8 mouse cellular contexts compared by ENCODE assay signal in the genomic region with DNA sequence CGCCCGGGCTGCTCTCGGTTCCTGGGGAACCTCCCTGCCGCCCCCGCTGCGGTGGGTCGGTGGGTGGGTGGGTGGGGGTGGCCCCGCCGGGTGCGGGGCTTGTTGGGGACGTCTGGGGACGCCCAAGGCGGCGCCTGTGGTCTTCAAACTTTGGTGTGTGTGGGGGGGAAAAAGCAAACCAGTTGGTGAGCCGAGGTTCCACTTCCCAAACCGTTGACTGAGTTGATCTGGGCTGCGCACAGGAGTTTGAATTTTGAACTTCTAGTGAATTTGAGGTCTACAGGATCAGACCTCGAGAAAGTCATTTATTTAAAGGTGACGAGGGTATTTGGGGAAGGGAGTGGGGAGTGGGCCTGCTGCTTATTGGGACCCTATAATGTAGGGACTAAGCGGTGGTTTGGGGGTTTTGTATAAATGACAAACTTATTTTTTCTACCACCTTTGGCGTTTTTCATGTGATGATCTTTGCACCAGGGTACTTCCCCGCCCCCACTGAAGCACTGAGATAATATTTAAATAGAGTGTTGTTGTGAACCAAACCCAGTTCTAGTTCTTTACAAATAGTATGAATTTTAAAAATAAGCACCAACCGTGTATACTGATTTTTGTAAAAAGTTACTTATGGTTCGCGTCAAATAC. TPM values are rescaled to one million over a fixed set of nuclear protein-coding genes. Genes with fewer than 3 reads are reported as not detected.
DNase-seq lines count a peak whose midpoint lies in the region; ATAC-seq and TF ChIP-seq lines count a peak whose summit lies in the region.

No protein-coding gene starts in this region.

- H3K27ac ChIP-seq in kidney, adult 2 months (ENCODE audit: insufficient read depth, low read depth, low read length), result peak overlapping the region; percentile 57; the same call in 1 of the 2 replicates
- H3K27ac ChIP-seq in bone marrow, adult 2 months (ENCODE audit: control insufficient read depth, insufficient read depth, low read depth, low read length, poor library complexity), result peak overlapping the region; percentile 89
- peak overlapping the region; percentile 77 for H3K27ac ChIP-seq in midbrain, embryonic 15.5 days

- H3K4me3 ChIP-seq in kidney, adult 2 months (ENCODE audit: insufficient read depth, low read depth, low read length), result peak overlapping the region; percentile 78
- H3K4me3 ChIP-seq in bone marrow, adult 2 months (replicated peaks; ENCODE audit: control insufficient read depth, low read depth, low read length), result peak overlapping the region; percentile 95
- peak overlapping the region; percentile 98 for H3K4me3 ChIP-seq in midbrain, embryonic 15.5 days

- TF ChIP-seq CTCF in kidney, adult 2 months (conservative IDR thresholded peaks at IDR 0.05; ENCODE audit: insufficient read depth, insufficient read length, low read depth, low read length), result no peak
- TF ChIP-seq CTCF in bone marrow, adult 2 months (IDR thresholded peaks at IDR 0.05; ENCODE audit: control insufficient read depth, insufficient read depth, low read length), result no peak

- peak overlapping the region; percentile 91 for H3K9ac ChIP-seq in midbrain, embryonic 15.5 days

- DNase-seq in kidney, adult 2 months, result peak; percentile 60
- no peak for DNase-seq in kidney, adult 18-20 months
- DNase-seq in induced T-regulatory cell, adult 2 months (ENCODE audit: low read depth), result peak; percentile 47
- no peak for DNase-seq in urinary bladder, postnatal 10 days (ENCODE audit: low spot score)
- DNase-seq in T-cell, adult 2 months (ENCODE audit: low spot score), result no peak
- DNase-seq in spleen, postnatal 4 days (ENCODE audit: low spot score in 2 of 2), result no peak

- H3K4me2 ChIP-seq in midbrain, embryonic 15.5 days, result peak overlapping the region; percentile 83

- ATAC-seq in midbrain, embryonic 15.5 days (replicated peaks), result peak; percentile 16; the same call in 1 of the 2 replicates

- WGBS in kidney, adult 2 months, result 15% methylated on average over 25 of the region's 25 CpGs
- WGBS in bone marrow, adult 2 months, result 15% methylated on average over 25 of the region's 25 CpGs
- WGBS in midbrain, embryonic 15.5 days, result 24% methylated on average over 20 of the region's 25 CpGs

- no peaks in the 10 kb centered on the region for H3K9me3 ChIP-seq in midbrain, embryonic 15.5 days

- H3K27me3 ChIP-seq in kidney, adult 2 months (replicated peaks; ENCODE audit: control insufficient read depth, insufficient read depth, low read length), result no peaks in the 10 kb centered on the region
- no peaks in the 10 kb centered on the region for H3K27me3 ChIP-seq in midbrain, embryonic 15.5 days (replicated peaks)

- no peaks in the 10 kb centered on the region for H3K36me3 ChIP-seq in kidney, adult 2 months (ENCODE audit: control insufficient read depth, insufficient read depth, low read length)
- no peaks in the 10 kb centered on the region for H3K36me3 ChIP-seq in midbrain, embryonic 15.5 days (replicated peaks)

- H3K4me1 ChIP-seq in kidney, adult 2 months (ENCODE audit: control insufficient read depth, insufficient read depth, low read length), result peaks cover 5% of the 10 kb centered on the region
- no peaks in the 10 kb centered on the region; the same call in 1 of the 2 replicates for H3K4me1 ChIP-seq in bone marrow, adult 2 months (ENCODE audit: control insufficient read depth, insufficient read depth, low read length)
- H3K4me1 ChIP-seq in midbrain, embryonic 15.5 days, result peaks cover 15% of the 10 kb centered on the region

- no peak for TF ChIP-seq POLR2A in kidney, adult 2 months (IDR thresholded peaks at IDR 0.05; ENCODE audit: low read depth, low read length)
- no peak for TF ChIP-seq POLR2A in bone marrow, adult 2 months (IDR thresholded peaks at IDR 0.05; ENCODE audit: borderline replicate concordance, control insufficient read depth, low read depth, low read length)

RNA-seq across cellular contexts. Expression of a gene that starts 0.6 kb away (rescaled TPM):
- 48.9 and 49.4 TPM in 2 replicates for polyA plus RNA-seq in kidney, adult 2 months (2012; rRNA removed)
- 22.7 and 23.0 TPM in 2 replicates for polyA plus RNA-seq in bone marrow, adult 2 months (2011; ENCODE audit: insufficient read depth, insufficient read length, low replicate concordance, missing spikeins)
- 27.3 and 27.7 TPM in 2 replicates for polyA plus RNA-seq in midbrain, embryonic 15.5 days (2015; fragmentation: Nextera tagmentation; extraction: Ambion mirVana)

Comparison
In these comparisons a context has a peak if more than half of its experiments do, and no peak if none do; other contexts are left out.
1. DNase-seq: peak in kidney, adult 2 months (single experiment) and induced T-regulatory cell, adult 2 months (single experiment); none in kidney, adult 18-20 months (single experiment), urinary bladder, postnatal 10 days (single experiment), T-cell, adult 2 months (single experiment) and spleen, postnatal 4 days (0 of 2).
2. Peak in every context shown above with its lines, with median percentiles within 50 percentile points of each other: H3K27ac ChIP-seq and H3K4me3 ChIP-seq.